Mouse (Mus musculus) liver, embryonic 14.5 days (tissue): ENCODE results near the gene Dcaf7.
A peak's percentile ranks its signal among the peaks of the same experiment; 100 is the strongest.

Source experiments
- CTCF ChIP-seq: IDR thresholded peaks from 2 replicates; pipeline ENCODE4 v1.5.1; 2016; ENCODE audit warnings: antibody characterized with exemption, low read depth, control low read depth
- EP300 ChIP-seq: IDR thresholded peaks from 2 replicates; pipeline ENCODE4 v1.6.1; 2016; ENCODE audit warnings: antibody characterized with exemption, low read depth

- TF ChIP-seq CTCF, result peak; percentile 92
- TF ChIP-seq EP300, result no peak
These were observed 39.6 kb downstream of the Dcaf7 start for GRCm38 (mm10) chr11:106076321-106076720.
